Mouse (Mus musculus): ENCODE data around the gene Plbd1. TPM values are rescaled to one million over a fixed set of nuclear protein-coding genes. Genes with fewer than 3 reads are reported as not detected.
A peak's percentile ranks its signal among the peaks of the same experiment; 100 is the strongest.

Plbd1 gene
- polyA plus RNA-seq, 1 experiment from 2014 or later, result 108 TPM

GRCm38 (mm10) chr6:136655786-136656185, 5.9 kb downstream of the Plbd1 start:
- H3K27me3 ChIP-seq (replicated peaks; ENCODE audit: control insufficient read depth, insufficient read depth, low read length), result no peaks in the 10 kb centered on the region
- peak overlapping the region; percentile 4; the same call in 1 of the 2 replicates for H3K4me2 ChIP-seq (replicated peaks; ENCODE audit: low read depth)
- H3K4me1 ChIP-seq (replicated peaks; ENCODE audit: control insufficient read depth, insufficient read depth, low read length), result no peaks in the 10 kb centered on the region; the same call in 1 of the 2 replicates
- ATAC-seq, result no peak
- TF ChIP-seq CTCF (IDR thresholded peaks at IDR 0.05; ENCODE audit: low read depth), result no peak
- H3K9ac ChIP-seq (ENCODE audit: low read depth, low read length), result no peak overlapping the region
- H3K4me3 ChIP-seq (ENCODE audit: low read depth, low read length), result no peak overlapping the region
- H3K36me3 ChIP-seq (ENCODE audit: control insufficient read depth, insufficient read depth), result no peaks in the 10 kb centered on the region; the same call in 1 of the 2 replicates
- WGBS, result 66% methylated on average over 11 of the region's 11 CpGs
- no peak overlapping the region for H3K27ac ChIP-seq (ENCODE audit: low read depth, low read length)
- H3K9me3 ChIP-seq (ENCODE audit: control insufficient read depth), result no peaks in the 10 kb centered on the region

GRCm38 (mm10) chr6:136654470-136654869, 7.3 kb downstream of the Plbd1 start:
- WGBS, result 81% methylated on average over 20 of the region's 20 CpGs
- H3K9me3 ChIP-seq (ENCODE audit: control insufficient read depth), result no peaks in the 10 kb centered on the region
- TF ChIP-seq CTCF (IDR thresholded peaks at IDR 0.05; ENCODE audit: low read depth), result no peak
- no peaks in the 10 kb centered on the region; the same call in 1 of the 2 replicates for H3K36me3 ChIP-seq (ENCODE audit: control insufficient read depth, insufficient read depth)
- H3K9ac ChIP-seq (ENCODE audit: low read depth, low read length), result no peak overlapping the region
- H3K27me3 ChIP-seq (replicated peaks; ENCODE audit: control insufficient read depth, insufficient read depth, low read length), result no peaks in the 10 kb centered on the region
- H3K4me3 ChIP-seq (ENCODE audit: low read depth, low read length), result no peak overlapping the region
- H3K4me1 ChIP-seq (replicated peaks; ENCODE audit: control insufficient read depth, insufficient read depth, low read length), result no peaks in the 10 kb centered on the region; the same call in 1 of the 2 replicates
- ATAC-seq, result no peak
- no peak overlapping the region for H3K27ac ChIP-seq (ENCODE audit: low read depth, low read length)
- no peak overlapping the region for H3K4me2 ChIP-seq (replicated peaks; ENCODE audit: low read depth)

GRCm38 (mm10) chr6:136653331-136653730, 8.4 kb downstream of the Plbd1 start:
- no peak for ATAC-seq
- 68% methylated on average over 5 of the region's 5 CpGs for WGBS

GRCm38 (mm10) chr6:136650664-136651063, 11.1 kb downstream of the Plbd1 start:
- WGBS, result 91% methylated on average over 8 of the region's 8 CpGs
- TF ChIP-seq CTCF (IDR thresholded peaks at IDR 0.05; ENCODE audit: low read depth), result no peak
- H3K36me3 ChIP-seq (ENCODE audit: control insufficient read depth, insufficient read depth), result no peaks in the 10 kb centered on the region; the same call in 1 of the 2 replicates
- no peak overlapping the region for H3K27ac ChIP-seq (ENCODE audit: low read depth, low read length)
- H3K4me2 ChIP-seq (replicated peaks; ENCODE audit: low read depth), result no peak overlapping the region
- no peak overlapping the region for H3K9ac ChIP-seq (ENCODE audit: low read depth, low read length)
- no peaks in the 10 kb centered on the region; the same call in 1 of the 2 replicates for H3K4me1 ChIP-seq (replicated peaks; ENCODE audit: control insufficient read depth, insufficient read depth, low read length)
- H3K4me3 ChIP-seq (ENCODE audit: low read depth, low read length), result no peak overlapping the region
- no peaks in the 10 kb centered on the region for H3K27me3 ChIP-seq (replicated peaks; ENCODE audit: control insufficient read depth, insufficient read depth, low read length)
- ATAC-seq, result no peak
- H3K9me3 ChIP-seq (ENCODE audit: control insufficient read depth), result no peaks in the 10 kb centered on the region

More at GRCm38 (mm10) chr6:136653331-136653730, 8.4 kb downstream of the Plbd1 start:
- Histone ChIP-seq H3K4me1 (replicated peaks; ENCODE audit: control insufficient read depth, insufficient read depth, low read length) (no peaks in the 10 kb centered on the region; the same call in 1 of the 2 replicates), H3K4me2 (replicated peaks; ENCODE audit: low read depth) (no peak overlapping the region), H3K27ac (ENCODE audit: low read depth, low read length) (no peak overlapping the region), H3K9me3 (ENCODE audit: control insufficient read depth) (no peaks in the 10 kb centered on the region), H3K27me3 (replicated peaks; ENCODE audit: control insufficient read depth, insufficient read depth, low read length) (no peaks in the 10 kb centered on the region), H3K9ac (ENCODE audit: low read depth, low read length) (no peak overlapping the region), H3K4me3 (ENCODE audit: low read depth, low read length) (no peak overlapping the region), H3K36me3 (ENCODE audit: control insufficient read depth, insufficient read depth) (no peaks in the 10 kb centered on the region; the same call in 1 of the 2 replicates)
- TF ChIP-seq CTCF (IDR thresholded peaks at IDR 0.05; ENCODE audit: low read depth), result no peak

GRCm38 (mm10) chr6:136647455-136647861, 14.3 kb downstream of the Plbd1 start:
- no peaks in the 10 kb centered on the region; the same call in 1 of the 2 replicates for H3K36me3 ChIP-seq (ENCODE audit: control insufficient read depth, insufficient read depth)
- 21% methylated on average over 10 of the region's 10 CpGs for WGBS
- H3K27ac ChIP-seq (ENCODE audit: low read depth, low read length), result peak overlapping the region; percentile 57; the same call in 1 of the 2 replicates
- H3K4me3 ChIP-seq (ENCODE audit: low read depth, low read length), result no peak overlapping the region
- no peak overlapping the region for H3K4me2 ChIP-seq (replicated peaks; ENCODE audit: low read depth)
- ATAC-seq, result peak; percentile 96
- H3K9ac ChIP-seq (ENCODE audit: low read depth, low read length), result no peak overlapping the region
- H3K4me1 ChIP-seq (replicated peaks; ENCODE audit: control insufficient read depth, insufficient read depth, low read length), result no peaks in the 10 kb centered on the region; the same call in 1 of the 2 replicates
- no peak for TF ChIP-seq CTCF (IDR thresholded peaks at IDR 0.05; ENCODE audit: low read depth)
- H3K27me3 ChIP-seq (replicated peaks; ENCODE audit: control insufficient read depth, insufficient read depth, low read length), result no peaks in the 10 kb centered on the region
- H3K9me3 ChIP-seq (ENCODE audit: control insufficient read depth), result no peaks in the 10 kb centered on the region

- WGBS, result 55% methylated on average over 6 of the region's 6 CpGs
- H3K9ac ChIP-seq (ENCODE audit: low read depth, low read length), result no peak overlapping the region
- ATAC-seq, result no peak
- H3K27me3 ChIP-seq (replicated peaks; ENCODE audit: control insufficient read depth, insufficient read depth, low read length), result no peaks in the 10 kb centered on the region
- TF ChIP-seq CTCF (IDR thresholded peaks at IDR 0.05; ENCODE audit: low read depth), result no peak
- H3K27ac ChIP-seq (ENCODE audit: low read depth, low read length), result no peak overlapping the region
- H3K4me3 ChIP-seq (ENCODE audit: low read depth, low read length), result no peak overlapping the region
- no peaks in the 10 kb centered on the region; the same call in 1 of the 2 replicates for H3K36me3 ChIP-seq (ENCODE audit: control insufficient read depth, insufficient read depth)
- H3K4me1 ChIP-seq (replicated peaks; ENCODE audit: control insufficient read depth, insufficient read depth, low read length), result no peaks in the 10 kb centered on the region
- H3K4me2 ChIP-seq (replicated peaks; ENCODE audit: low read depth), result no peak overlapping the region
- H3K9me3 ChIP-seq (ENCODE audit: control insufficient read depth), result no peaks in the 10 kb centered on the region
These were observed 15.5 kb downstream of the Plbd1 start for GRCm38 (mm10) chr6:136646207-136646606.

Data from intestine, postnatal 0 days (tissue).